Mouse (Mus musculus): ENCODE results near the gene Slc28a3.

Gene Slc28a3

DNA sequence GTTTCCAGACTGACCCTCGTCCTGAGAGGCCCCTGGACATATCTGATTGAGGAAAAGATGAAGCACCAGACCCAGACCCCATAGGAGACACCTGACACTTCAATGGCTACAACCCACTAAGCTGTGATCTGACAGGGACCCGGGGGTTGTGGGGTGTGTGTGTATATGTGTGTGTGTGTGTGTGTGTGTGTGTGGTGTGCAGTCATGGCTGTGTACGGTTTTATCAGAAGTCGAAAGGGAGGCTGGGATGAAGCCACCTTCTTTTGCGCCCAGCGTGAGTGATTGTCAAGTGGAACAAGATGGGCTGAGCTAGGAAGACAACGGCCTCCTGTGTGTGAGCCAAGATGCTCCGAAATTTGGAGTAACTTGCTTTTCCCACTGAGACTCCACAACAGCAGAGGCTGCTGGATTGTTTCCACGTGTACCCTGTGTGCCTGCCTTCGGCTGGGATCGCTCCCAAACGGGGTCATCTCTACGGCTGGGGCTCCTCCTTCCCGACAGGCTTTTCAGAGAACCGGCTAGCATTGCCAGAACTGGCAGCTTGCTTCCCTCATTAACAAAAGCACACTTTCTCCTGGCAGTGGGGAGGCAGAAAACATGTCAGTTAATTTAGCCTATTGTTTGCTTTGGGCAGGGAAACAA, 50.1 kb downstream of the Slc28a3 start:
- DNase-seq (ENCODE audit: inconsistent ontology term): peak; percentile 94

DNA sequence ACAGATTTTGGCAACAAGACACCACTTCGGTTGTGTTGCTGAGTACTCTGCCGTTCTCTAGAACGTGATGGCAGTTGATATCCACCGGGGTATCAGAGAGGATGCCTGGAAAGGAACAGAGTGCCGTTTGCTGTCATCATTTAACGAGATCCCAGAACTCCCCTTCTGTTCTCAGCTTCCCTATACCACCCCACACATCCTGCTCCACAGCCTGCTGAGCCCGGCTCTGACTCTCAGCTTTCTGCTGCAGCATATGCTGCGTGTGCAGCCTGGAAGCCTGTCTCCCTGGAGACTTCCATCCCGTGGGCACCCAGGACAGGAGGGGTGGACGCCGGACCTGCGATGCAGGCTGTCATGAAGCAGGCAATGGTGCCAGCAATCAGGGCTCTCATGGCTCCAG, 52.5 kb downstream of the Slc28a3 start:
- DNase-seq (ENCODE audit: inconsistent ontology term): no peak

DNA sequence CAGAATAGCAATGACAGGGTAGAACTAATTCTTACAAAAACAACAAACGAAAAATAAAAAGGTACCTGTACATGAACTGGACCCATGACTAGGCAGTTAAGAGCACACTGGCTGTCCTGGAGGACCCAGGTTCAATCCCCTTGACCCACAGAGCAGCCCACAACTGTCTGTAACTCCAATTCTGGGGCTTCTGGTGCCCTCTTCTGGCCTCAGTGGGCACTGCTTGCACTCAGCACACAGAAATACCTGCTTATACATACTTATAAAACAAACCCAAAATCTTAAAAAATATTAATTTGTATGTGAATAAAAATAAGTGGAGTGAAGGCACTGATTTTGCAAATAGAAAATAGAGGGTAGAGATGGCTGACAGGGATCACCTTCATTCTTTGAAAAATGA, 54.7 kb downstream of the Slc28a3 start:
- DNase-seq (ENCODE audit: inconsistent ontology term): no peak

DNA sequence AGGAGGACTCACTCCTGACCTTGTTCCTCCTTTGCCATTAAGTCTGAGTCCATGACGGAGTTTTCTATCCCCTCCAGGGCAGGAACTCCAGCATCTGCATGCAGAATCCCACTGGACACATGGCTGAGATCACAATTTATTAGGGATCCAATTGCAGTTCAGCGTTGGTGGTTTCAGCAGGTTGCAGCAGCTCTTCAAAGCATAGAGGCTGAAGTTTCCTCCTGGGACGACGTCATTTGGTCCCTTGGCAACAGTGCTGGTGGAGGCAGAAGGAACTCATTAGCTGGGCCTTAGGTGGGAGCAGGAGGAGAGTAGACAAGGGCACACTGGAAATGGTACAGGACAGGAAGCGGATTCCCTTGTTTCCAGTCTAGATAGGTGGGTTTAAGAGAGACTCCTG, 55.1 kb downstream of the Slc28a3 start:
- DNase-seq (ENCODE audit: inconsistent ontology term): no peak

DNA sequence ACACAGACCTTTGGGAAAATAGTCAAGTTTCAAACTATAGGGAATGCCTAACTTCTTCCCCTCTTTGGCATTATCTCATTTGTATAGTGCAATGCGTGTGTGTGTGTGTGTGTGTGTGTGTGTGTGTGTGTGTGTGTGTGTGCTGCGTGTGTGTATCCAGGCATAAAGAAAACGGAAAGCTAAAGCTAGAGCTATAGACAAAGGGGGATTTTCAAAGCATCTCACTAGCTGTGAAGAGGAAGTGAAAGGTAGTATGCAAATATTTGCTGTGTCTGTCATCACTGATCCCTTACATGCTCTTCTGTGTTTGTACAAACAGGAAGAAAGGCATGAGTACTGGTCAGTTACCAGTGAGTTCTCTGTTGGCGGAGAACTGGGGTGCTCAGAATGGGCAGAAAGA, 58.8 kb downstream of the Slc28a3 start:
- DNase-seq (ENCODE audit: inconsistent ontology term): no peak

DNA sequence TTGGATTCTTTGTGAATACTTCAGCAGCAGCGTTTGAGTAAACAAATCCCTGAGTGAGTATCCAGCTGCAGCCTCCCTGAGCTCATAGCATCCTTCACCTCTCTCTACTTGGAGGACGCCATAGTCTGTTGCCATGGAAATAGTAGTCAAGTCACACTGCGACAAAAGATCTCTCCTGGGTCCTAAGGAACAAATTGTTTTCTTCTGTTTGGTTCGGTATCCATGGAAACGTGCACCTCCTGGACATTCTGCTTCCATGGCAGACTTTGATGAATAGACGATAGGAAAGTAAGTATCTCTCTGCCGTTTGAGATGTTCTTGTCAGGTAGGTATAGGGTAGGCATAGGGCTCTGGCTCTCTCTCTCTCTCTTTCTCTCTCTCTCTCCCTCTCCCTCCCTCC, 63.1 kb downstream of the Slc28a3 start:
- no peak for DNase-seq (ENCODE audit: inconsistent ontology term)

DNA sequence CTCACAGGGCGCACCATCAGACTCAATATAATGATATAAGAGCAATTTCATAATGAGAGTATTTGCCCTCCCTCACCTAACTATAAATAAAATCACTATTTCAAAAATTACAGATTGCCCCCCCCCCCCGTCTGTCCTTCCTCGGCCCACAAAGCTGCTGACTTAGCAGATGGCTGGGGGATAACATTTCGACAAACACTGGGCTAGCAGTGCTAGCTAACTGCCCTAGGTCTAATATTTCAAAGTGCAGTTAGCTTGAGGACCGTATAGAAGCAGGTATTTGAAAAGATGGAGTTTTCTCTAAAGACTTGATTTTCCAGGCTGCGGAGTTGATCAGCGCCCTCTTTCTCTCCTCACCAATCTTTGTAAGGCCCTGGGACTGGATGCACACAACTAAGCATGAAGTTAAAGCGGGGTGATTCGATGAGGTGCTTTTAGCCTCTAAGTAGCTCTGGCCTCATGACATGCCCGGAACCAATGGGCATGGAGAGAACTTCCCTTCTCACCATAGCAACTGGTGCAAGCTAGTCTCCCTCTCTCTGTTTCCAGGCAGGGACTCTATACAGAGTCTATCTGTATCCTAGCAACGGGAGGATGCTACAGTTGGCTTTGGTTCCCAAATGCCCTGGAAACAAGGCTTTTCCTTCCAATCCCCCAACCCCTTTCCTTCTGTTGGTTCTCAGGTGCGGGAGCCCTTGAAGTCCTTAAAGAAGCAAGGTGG, 66.8 kb downstream of the Slc28a3 start:
- no peak for DNase-seq (ENCODE audit: inconsistent ontology term)

DNA sequence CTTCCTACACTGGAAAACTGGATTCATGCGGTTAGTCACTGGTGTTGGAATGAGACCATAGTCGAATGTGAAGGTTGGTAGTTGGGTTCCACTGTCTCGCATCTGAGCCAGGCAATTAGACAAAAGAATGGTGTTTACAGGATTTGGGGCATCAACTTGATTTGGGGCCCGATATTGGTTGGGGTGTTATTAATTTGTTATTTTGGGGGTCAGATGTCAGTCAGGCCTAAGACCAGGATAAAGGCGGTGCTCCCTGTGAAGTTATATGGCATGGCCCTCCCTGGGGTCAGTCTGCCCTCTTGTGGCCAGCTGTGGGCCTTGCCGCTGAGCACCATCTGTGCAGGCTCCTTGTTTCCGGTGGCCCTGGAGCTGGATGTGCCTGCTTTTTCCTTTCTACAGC, 67.6 kb downstream of the Slc28a3 start:
- peak; percentile 79 for DNase-seq (ENCODE audit: inconsistent ontology term)

DNA sequence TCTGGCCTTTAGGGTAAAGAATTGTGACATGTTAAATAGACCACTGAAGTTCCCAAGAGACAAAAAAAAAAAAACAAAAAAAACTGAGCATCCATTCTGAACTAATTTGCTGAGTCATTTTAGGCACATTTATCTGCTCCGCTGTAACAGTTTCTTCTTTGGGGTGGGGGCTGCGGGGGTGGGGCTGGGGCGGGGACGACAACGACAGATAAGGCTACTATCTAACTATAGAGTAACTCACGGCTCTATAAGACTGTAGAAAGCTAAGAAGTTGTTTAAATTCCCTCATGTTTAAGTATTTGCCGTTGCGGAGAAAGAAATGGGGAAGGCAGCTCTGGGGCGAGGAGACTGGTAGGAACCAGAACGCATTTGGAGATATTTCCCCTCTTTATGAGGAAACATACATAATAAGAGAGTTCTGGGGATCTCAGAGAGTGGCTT, 68.1 kb downstream of the Slc28a3 start:
- DNase-seq (ENCODE audit: inconsistent ontology term): no peak

DNA sequence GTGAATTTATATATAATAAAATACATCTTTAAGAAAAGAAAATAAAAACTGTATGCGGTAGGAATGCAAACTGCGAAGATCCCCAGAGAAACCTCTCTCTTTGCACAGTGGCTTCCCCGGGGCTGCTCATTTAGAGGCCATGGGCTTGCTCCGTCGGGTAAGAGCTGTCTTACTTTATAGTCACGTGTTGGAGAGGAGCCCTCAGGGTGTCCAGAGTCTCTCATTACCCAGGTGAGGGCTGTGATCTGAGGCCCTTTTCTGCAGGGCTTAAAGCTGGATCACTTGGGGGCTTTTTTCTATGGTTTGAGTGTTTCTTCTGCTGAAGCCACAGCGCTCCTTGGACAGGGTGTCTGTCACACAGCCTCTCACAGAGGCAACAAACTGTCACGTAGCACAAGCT, 68.5 kb downstream of the Slc28a3 start:
- DNase-seq (ENCODE audit: inconsistent ontology term): no peak

DNA sequence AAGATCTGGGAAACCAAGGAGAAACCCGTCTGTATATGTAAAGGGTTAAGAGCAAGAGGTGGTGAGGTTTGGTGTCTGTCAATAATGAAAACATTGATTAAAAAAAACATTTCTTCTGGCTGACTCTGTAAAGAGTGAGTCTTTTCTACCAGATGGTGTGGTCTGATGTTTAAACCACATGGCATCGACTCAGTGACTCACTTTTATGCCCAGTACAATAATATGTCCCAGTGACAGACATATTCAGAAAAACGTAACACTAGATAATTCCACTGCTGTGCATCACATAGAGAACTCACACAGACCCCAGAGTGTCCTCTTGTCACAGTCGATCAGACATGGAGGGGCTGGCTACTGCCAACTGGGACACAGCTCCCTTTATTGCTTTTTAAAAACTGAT, 69.1 kb downstream of the Slc28a3 start:
- no peak for DNase-seq (ENCODE audit: inconsistent ontology term)

DNA sequence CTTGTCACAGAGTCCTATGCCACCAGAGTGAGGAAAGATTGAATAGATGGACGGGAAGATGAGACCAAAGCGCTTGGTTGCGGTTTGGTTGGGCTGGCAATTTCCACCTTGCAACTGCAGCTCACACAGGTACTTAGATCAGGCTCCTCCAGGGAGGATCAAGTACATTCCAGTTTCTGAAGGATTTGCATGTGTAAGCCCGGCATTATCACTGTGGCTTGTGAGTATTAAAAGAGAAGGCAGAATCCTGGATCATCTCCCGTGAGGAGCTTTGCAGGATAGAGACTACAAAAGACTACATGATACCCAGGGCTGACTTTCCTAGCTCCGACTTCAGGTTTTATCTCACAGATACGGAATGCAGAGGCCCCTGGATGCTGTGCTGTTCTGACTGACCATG, 71.7 kb downstream of the Slc28a3 start:
- no peak for DNase-seq (ENCODE audit: inconsistent ontology term)

DNA sequence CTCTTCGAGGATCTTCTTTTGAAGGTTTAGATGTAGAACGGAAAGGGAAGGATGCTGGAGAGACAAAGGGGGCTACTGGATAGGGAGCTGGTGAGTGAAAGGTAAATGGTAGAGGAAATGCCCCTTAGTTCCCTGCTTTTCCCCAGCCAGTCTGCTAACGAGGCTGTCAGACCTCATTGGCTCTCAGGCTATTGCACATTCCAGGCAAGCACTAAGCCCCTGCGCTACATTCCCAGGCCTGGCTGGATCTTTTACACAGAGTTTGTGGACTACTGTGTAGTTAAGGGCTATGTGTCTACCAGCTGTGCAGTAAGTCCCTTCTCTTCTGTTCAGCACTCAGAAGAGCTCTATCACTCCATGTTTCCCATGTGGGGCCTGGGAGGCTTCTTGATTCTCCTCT, 72.3 kb downstream of the Slc28a3 start:
- DNase-seq (ENCODE audit: inconsistent ontology term): peak; percentile 67

DNA sequence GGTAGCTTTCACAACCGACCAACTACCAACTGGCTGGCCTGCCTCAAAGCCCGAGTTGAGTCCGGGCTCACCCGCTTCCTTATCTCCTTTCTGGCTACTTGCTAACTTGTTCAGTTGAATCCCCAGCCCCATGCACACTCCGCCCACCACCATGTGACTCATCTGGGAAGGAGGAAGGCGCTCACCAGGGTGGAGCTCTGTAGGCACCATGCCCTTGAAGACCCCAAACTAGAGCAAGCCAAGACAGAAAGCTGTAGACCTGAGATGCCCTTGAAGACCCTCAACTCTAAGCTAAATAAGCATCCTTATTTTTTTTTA, 72.8 kb downstream of the Slc28a3 start:
- peak; percentile 52 for DNase-seq (ENCODE audit: inconsistent ontology term)

DNA sequence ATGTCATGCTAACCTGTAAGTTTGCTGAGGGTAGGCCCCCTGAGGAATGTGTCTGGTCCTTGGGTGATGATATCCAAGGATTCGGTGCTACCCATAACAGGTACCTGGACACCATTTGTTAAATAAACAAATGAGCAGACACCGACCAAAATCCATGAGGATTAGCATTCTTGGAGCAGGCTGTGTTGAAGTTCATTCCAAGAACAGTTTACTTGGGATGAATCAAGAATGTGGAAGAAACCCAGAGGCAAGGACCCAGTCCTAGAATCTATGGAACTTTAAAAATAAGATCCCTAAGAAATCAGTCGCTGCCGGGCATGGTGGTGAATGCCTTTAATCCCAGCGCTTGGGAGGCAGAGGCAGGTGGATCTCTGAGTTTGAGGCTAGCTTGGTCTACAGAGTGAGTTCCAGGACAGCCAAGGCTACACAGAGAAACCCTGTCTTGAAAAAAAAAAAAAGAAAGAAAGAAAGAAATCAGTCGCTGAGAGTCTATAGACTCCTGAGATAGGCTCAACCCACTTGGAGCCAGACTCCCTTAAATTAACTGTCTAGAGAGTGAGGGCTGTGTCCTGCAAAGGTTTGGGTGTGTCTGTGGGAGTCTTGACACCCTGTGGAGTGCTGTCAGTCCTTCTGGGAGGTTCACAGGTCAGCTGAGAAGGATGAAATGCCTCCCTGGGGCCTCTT, 73.3 kb downstream of the Slc28a3 start:
- DNase-seq (ENCODE audit: inconsistent ontology term): no peak

DNA sequence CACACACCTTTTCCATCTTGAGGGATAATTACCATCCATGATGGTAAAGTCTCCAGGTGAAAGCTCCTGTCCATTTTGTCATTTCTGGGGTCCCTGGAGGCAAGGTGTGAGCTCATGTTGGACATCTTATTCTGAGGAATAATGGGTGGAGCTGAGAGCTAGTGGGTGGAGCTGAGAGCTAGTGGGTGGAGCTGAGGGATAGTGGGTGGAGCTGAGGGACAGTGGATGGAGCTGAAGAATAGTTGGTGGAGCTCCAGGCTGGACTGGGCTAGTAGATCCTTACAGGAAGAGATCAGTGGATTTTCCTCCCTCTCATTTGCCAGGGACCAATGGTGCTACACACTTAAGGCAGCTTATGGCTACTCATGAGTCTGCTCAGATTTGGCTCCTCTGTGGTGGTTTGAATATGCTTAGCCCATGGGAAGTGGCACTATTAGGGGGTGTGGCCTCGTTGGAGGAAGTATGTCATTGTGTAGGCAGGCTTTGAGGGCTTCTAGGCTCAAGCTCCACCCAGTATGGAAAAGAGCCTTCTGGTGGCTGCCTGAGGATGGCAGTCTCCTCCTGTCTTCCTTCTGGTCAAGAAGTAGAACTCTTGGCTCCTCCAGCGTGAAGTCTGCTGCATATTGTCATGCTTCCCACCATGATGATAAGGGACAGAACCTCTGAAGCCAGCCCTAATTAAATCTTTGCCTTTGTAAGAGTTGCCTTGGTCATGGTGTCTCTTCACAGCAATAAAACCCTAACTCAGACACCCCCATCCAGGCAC, 74.0 kb downstream of the Slc28a3 start:
- DNase-seq (ENCODE audit: inconsistent ontology term): no peak

DNA sequence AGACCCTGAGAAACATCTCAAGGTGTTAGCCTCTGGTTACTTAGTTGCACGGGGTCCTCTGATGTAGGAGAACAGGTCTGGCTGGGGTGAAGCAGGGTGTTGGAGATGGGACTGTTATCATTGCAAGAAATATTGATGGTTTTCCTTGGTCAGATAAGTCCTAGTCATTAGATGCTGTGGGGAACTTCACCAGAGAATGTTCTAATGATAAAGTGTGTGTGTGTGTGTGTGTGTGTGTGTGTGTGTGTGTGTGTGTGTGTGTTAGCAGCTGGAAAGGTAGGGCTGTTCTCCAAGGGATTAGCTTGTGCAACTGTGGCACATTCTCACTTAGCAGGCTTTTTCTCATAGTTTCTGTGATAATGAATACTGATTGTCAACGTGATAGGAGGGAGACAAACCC, 75.4 kb downstream of the Slc28a3 start:
- no peak for DNase-seq (ENCODE audit: inconsistent ontology term)

DNA sequence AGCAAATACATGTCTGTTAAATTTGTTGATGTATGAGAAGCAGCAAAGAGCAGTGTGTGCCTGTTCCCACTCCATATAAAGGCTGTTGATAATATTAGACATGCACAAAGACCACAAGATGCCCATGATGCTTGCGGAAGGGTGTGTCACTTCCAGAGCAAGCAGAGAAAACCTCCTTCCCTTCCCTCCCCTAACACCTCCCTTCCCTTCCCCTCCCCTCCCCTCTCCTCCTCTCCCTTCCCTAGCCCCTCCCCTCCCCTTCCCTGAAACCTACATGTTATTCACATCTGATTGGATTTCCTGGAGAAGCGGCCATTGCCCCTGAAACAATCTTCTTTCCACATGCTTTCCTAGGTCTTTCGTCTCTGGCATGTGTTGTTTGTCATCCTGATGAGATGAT, 75.8 kb downstream of the Slc28a3 start:
- DNase-seq (ENCODE audit: inconsistent ontology term): no peak

DNA sequence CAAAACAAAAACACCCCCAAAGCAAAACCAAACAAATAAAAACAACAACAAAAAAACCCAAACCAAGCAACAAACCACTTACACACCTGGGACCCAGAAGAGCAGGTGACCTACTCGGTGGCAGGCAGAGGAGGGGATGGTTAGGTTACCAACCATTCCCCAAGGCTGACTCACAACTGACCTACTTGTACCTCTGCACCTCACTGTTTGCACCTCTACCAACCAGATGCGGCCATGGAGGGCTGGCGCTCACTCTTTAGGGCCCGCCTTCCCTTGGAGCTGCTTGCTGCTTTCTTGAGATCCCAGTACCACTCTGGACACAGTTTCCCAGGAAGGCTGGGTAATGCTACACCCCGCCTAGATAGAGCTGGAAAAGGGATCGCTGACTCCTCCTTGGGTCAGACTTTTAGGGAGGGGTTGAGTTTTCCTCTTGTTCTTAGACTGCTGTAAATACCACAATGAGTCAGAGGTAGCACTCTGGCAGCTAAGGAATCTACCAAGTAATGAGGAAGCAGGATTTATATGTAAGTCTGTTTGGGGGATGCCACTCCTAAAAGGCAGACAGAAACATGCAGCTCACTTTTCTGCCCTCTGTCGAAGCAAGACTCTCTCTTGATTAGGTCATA, 76.3 kb downstream of the Slc28a3 start:
- DNase-seq (ENCODE audit: inconsistent ontology term): peak; percentile 75

DNA sequence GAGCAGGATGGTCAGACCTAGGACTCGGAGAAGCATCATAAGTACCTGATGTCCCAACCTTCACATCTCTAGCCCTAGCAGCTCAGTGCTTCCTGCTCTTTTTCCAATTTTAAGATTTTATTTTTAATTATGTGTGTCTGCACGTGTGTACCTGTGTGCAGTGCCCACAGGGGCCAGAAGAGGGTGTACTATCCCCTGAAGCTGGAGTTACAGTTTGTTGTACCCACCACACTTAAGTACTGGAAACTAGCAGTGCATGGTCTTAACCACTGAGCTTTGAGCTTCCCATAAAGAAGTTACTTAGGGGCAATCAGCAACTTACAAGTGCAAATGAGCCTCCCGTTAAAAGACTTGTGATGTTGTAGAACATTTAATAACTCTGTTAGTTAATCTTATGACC, 86.1 kb downstream of the Slc28a3 start:
- no peak for DNase-seq (ENCODE audit: inconsistent ontology term)

DNA sequence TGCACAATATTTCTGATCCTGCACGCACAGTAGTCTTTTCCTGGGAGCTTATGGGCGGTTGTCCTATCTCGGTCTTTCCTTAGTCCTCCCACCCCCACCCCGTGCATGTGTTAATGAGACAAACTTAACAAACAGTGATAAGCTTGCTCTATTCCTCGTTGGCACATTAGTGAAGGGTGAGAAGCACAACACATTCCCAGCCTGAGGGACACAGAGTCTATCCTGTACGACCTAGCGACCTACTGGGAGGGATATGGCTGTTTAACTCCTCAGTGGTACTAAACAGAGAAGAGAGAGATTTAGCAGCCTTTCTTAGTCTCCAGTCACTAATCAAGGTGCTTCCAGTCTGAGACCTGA, 86.9 kb downstream of the Slc28a3 start:
- no peak for DNase-seq (ENCODE audit: inconsistent ontology term)
